Mouse (Mus musculus): Measurements from ENCODE around the gene Tm4sf20. TPM values are rescaled to one million over a fixed set of nuclear protein-coding genes. Genes with fewer than 3 reads are reported as not detected.
A peak's percentile ranks its signal among the peaks of the same experiment; 100 is the strongest.

Tm4sf20 gene
- polyA plus RNA-seq (2015; fragmentation: Nextera tagmentation; extraction: Ambion mirVana), result not detected in 2 replicates

DNA sequence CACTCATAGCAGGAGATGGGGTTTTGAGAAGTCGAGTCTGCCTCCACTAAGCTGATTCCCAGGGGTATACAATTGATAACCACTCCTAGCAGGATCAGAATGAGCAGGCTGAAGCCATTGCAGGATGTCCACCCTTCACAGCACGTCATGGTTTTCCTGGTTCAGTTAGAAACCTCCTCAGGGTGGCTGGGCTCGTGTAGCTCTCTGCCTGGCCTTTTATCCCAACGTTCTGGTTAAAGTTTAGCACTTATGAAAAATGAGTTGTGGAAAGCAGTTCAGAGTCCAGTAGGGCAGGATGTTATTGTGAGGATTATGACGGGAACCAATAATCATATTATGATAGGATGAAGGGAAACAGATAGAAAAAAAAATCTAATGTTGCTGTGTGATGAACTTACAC, at the start of gene Tm4sf20:
TSS of gene Tm4sf20 (minus strand) at position 193 of the 400 bp plus-strand sequence.
- no peak for ATAC-seq (ENCODE audit: extremely low read depth, insufficient number of reproducible peaks, low FRiP score, low TSS enrichment)
- Histone ChIP-seq H3K9ac (no peak within 1 kb of the TSS), H3K4me1 (peaks cover 14% of the 10 kb centered on the region), H3K27ac (replicated peaks) (no peak within 1 kb of the TSS), H3K36me3 (no peaks in the 10 kb centered on the region), H3K9me3 (no peaks in the 10 kb centered on the region), H3K27me3 (replicated peaks) (no peaks in the 10 kb centered on the region), H3K4me2 (no peak within 1 kb of the TSS), H3K4me3 (no peak within 1 kb of the TSS)
- WGBS, result 60% methylated on average over 5 of the region's 5 CpGs

DNA sequence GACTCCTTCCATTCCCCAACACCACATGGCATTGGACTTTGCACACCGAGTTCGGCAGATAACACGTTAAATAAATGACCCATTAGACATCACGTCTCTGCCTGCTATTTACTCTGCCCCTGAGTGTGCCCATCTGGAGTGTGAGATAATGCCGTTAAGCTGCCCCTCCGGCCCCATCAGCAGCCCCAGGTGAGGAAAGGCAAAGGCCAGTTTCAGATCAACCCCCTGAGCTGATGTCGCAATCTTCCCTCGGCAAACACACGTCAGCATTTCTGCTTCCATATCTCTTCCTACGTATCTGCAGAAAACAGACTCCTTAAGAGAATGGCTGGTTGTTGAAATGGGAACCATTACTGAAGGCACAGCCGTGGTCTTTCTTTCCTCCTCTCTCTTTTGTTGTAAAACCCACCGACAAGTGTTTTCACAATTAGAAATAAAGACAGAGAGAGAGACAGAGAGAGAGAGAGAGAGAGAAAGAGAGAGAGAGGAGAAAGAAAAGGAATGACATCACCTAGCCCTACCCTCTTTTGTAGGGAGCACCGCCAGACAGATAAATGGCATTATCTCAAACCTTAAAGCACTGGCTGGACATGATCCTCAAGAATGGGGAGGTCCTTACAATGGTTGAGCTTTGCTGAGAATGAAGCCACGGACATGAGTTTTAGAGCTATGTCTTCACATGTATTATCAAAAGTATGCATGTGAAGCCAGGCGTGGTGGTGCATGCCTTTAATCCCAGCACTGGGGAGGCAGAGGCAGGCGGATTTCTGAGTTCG, 47.9 kb upstream of the Tm4sf20 start:
- no peaks in the 10 kb centered on the region for H3K9me3 ChIP-seq
- no peaks in the 10 kb centered on the region for H3K36me3 ChIP-seq
- peak; percentile 67 for ATAC-seq (ENCODE audit: extremely low read depth, insufficient number of reproducible peaks, low FRiP score, low TSS enrichment)
- 23% methylated on average over 17 of the region's 17 CpGs for WGBS
- peak overlapping the region; percentile 61 for H3K4me2 ChIP-seq
- H3K4me3 ChIP-seq, result peak overlapping the region; percentile 15
- peaks cover 32% of the 10 kb centered on the region for H3K4me1 ChIP-seq
- H3K27me3 ChIP-seq (replicated peaks), result no peaks in the 10 kb centered on the region
- H3K27ac ChIP-seq (replicated peaks), result peak overlapping the region; percentile 66
- peak overlapping the region; percentile 34 for H3K9ac ChIP-seq

DNA sequence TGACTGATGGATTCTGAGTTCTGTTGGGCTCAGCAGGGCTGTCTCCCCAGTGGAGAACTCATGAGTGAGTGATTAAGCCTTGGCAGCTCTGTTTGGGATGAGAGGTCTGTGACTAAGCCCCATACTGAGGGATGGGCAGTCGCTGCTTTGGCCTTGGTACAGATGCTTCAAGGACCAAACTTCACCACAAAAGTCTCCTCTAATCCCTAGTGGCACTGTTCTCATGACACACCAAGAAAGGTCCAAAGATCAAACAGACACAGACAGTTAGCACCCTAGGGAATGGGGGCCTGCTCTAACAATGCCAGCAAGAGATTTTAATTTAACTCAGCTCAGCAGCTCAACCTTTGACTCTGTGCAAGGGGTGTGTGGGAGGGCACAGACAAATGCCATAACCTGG, 43.5 kb upstream of the Tm4sf20 start:
- Histone ChIP-seq H3K27ac (replicated peaks) (no peak overlapping the region), H3K4me3 (no peak overlapping the region), H3K9me3 (no peaks in the 10 kb centered on the region), H3K4me2 (no peak overlapping the region), H3K4me1 (peaks cover 18% of the 10 kb centered on the region), H3K27me3 (replicated peaks) (no peaks in the 10 kb centered on the region), H3K36me3 (no peaks in the 10 kb centered on the region), H3K9ac (no peak overlapping the region)
- WGBS, result 58% methylated on average over 1 of the region's 1 CpGs
- ATAC-seq (ENCODE audit: extremely low read depth, insufficient number of reproducible peaks, low FRiP score, low TSS enrichment), result no peak

DNA sequence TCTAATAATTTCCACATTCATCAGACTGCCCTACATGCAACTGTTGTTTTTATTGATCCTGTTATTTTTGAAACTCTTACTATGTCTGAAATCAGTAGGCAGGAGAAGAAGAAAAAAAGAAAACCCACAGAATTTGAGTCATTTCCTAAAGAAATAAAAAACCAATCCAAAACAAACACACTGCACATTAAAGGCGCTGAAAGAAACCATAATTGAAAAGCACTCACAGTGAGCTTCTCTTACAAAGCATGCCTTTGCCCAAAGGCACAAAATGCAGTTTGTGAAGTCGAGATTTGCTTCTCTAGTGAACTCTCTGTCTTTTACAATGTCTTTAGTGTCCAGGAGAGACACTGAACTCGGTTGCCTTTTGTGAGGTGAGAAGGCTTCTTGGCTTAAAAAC, 40.3 kb upstream of the Tm4sf20 start:
- peak overlapping the region; percentile 70 for H3K27ac ChIP-seq (replicated peaks)
- H3K9ac ChIP-seq, result no peak overlapping the region
- H3K27me3 ChIP-seq (replicated peaks), result no peaks in the 10 kb centered on the region
- WGBS, result 46% methylated on average over 3 of the region's 3 CpGs
- no peak overlapping the region for H3K4me3 ChIP-seq
- H3K9me3 ChIP-seq, result peaks cover under 1% of the 10 kb centered on the region; the same call in 1 of the 2 replicates
- peaks cover 17% of the 10 kb centered on the region for H3K4me1 ChIP-seq
- no peak overlapping the region for H3K4me2 ChIP-seq
- no peak for ATAC-seq (ENCODE audit: extremely low read depth, insufficient number of reproducible peaks, low FRiP score, low TSS enrichment)
- no peaks in the 10 kb centered on the region for H3K36me3 ChIP-seq

DNA sequence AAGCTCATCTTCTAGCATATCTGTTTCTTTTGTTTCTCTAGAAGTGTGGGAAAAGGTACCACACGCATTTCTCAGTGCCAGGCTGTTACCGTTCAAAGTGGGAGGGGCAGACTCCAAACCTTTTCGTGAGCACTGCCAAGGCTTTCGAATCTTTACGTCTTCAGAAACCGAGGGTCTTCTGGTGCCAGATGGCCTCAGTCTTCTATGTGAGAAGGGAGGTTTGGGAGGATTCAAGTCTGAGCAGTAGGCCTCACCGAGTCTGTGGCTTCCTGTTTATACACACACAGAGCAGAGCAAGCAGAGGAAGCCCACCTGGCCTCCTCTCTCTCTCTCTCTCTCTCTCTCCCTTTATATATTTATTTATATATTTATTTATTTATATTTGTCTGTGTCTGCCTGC, 38.9 kb upstream of the Tm4sf20 start:
- no peak overlapping the region for H3K4me3 ChIP-seq
- H3K36me3 ChIP-seq, result no peaks in the 10 kb centered on the region
- H3K27ac ChIP-seq (replicated peaks), result no peak overlapping the region
- no peak overlapping the region for H3K9ac ChIP-seq
- 74% methylated on average over 7 of the region's 7 CpGs for WGBS
- no peak overlapping the region for H3K4me2 ChIP-seq
- H3K9me3 ChIP-seq, result peaks cover 2% of the 10 kb centered on the region; the same call in 1 of the 2 replicates
- no peaks in the 10 kb centered on the region for H3K27me3 ChIP-seq (replicated peaks)
- H3K4me1 ChIP-seq, result peaks cover 17% of the 10 kb centered on the region
- ATAC-seq (ENCODE audit: extremely low read depth, insufficient number of reproducible peaks, low FRiP score, low TSS enrichment), result no peak

DNA sequence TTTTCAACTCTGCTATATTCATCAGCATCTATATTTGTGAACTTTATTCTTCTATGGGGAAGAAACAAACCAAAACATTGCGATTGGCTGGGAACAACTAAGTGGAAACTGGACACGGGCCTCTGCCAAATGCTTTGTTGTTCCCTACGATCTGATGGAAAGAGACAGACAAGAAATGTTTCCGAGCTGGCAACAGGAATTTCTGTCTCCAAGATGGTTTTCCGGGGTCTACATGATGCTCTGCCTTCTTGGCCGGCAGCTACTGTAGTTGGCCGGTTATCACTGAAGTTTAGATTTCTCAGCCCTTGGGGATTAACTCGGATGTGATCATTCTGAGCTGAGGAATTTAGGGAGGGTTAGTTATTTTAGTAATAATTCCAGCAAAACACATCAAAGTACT, 38.1 kb upstream of the Tm4sf20 start:
- peaks cover 2% of the 10 kb centered on the region; the same call in 1 of the 2 replicates for H3K9me3 ChIP-seq
- ATAC-seq (ENCODE audit: extremely low read depth, insufficient number of reproducible peaks, low FRiP score, low TSS enrichment), result no peak
- no peaks in the 10 kb centered on the region for H3K36me3 ChIP-seq
- no peak overlapping the region for H3K27ac ChIP-seq (replicated peaks)
- no peak overlapping the region for H3K4me2 ChIP-seq
- H3K4me1 ChIP-seq, result peaks cover 22% of the 10 kb centered on the region
- H3K9ac ChIP-seq, result no peak overlapping the region
- H3K4me3 ChIP-seq, result no peak overlapping the region
- H3K27me3 ChIP-seq (replicated peaks), result no peaks in the 10 kb centered on the region
- WGBS, result 58% methylated on average over 8 of the region's 8 CpGs

DNA sequence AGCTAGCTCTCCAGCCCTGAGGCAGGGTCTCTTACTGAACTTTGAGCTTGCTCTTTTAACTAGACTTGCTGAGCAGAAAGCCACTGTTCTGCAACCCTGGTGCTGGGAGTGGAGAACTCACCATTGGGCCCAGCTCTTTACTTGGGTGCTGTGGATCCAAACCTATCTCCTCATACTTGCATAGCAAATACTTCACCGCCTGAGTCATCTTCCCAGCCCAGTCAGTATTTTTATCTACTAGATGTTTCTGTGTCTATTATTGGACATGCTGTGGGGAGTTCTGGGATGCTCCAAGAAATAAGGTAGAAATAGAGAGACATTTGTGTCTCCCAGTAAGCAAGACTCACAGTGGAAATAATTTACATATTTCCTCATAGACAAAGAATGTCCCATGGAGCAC, 35.8 kb upstream of the Tm4sf20 start:
- Histone ChIP-seq H3K4me2 (no peak overlapping the region), H3K4me1 (peaks cover 23% of the 10 kb centered on the region), H3K36me3 (no peaks in the 10 kb centered on the region), H3K27ac (replicated peaks) (no peak overlapping the region), H3K4me3 (no peak overlapping the region), H3K9ac (no peak overlapping the region), H3K27me3 (replicated peaks) (no peaks in the 10 kb centered on the region), H3K9me3 (peaks cover 2% of the 10 kb centered on the region; the same call in 1 of the 2 replicates)
- WGBS, result 71% methylated on average over 1 of the region's 1 CpGs
- no peak for ATAC-seq (ENCODE audit: extremely low read depth, insufficient number of reproducible peaks, low FRiP score, low TSS enrichment)

DNA sequence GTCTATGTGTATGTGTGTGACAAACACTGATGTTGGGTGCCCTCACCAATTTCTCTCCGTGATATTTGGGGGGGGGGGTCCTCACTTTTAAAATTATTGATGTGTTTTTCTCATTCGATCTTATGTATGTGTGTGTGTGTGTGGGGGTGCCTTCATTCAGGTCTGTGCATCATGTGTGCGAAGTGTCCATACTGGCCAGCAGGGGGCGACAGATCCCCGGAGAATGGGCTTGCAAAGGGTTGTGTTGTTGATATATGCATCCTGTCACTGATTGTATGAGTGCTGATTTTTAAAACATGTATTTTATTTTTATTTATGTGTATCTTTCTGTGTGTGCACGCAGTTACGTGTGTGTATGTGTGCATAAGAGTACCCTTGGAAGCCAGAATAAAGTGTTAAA, 35.3 kb upstream of the Tm4sf20 start:
- H3K9ac ChIP-seq, result no peak overlapping the region
- H3K9me3 ChIP-seq, result peaks cover 2% of the 10 kb centered on the region; the same call in 1 of the 2 replicates
- H3K4me3 ChIP-seq, result no peak overlapping the region
- WGBS, result 67% methylated on average over 7 of the region's 7 CpGs
- H3K27ac ChIP-seq (replicated peaks), result no peak overlapping the region
- H3K4me1 ChIP-seq, result peaks cover 19% of the 10 kb centered on the region
- H3K4me2 ChIP-seq, result no peak overlapping the region
- H3K27me3 ChIP-seq (replicated peaks), result no peaks in the 10 kb centered on the region
- H3K36me3 ChIP-seq, result no peaks in the 10 kb centered on the region
- no peak for ATAC-seq (ENCODE audit: extremely low read depth, insufficient number of reproducible peaks, low FRiP score, low TSS enrichment)

DNA sequence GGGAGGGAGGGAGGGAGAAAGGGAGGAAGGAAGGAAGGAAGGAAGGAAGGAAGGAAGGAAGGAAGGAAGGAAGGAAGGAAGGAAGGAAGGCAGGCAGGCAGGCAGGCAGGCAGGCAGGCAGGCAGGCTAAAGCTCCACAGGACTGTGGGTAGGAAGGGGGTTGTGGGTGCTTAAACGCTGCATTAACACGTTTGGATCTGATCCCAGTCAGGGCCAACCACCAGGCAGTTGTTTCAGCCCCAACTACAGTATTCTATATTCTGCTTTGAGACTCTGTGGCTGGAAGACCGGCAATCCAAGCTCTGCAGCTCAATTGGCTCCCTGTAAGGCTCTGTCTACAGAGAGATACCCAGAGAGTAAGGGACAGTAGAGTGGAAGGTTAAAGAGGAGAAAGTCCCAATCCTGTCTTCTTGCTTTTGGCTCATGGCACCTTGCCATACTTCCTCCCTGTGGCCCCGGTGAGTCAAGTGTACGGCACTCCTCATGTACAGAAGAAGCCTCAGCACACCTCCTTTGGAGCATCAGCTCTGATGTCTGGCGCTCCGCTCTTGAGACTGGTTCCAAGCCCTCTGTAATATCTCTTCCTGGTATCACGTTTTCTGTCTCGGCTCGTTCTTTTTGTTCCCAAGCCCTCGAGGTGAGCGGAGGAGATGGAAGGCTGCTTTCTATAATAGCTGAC, 33.0 kb upstream of the Tm4sf20 start:
- 66% methylated on average over 12 of the region's 12 CpGs for WGBS
- no peaks in the 10 kb centered on the region for H3K36me3 ChIP-seq
- no peak for ATAC-seq (ENCODE audit: extremely low read depth, insufficient number of reproducible peaks, low FRiP score, low TSS enrichment)
- no peak overlapping the region for H3K9ac ChIP-seq
- peaks cover 2% of the 10 kb centered on the region; the same call in 1 of the 2 replicates for H3K9me3 ChIP-seq
- H3K4me2 ChIP-seq, result no peak overlapping the region
- no peak overlapping the region for H3K27ac ChIP-seq (replicated peaks)
- no peak overlapping the region for H3K4me3 ChIP-seq
- no peaks in the 10 kb centered on the region for H3K27me3 ChIP-seq (replicated peaks)
- H3K4me1 ChIP-seq, result peaks cover 21% of the 10 kb centered on the region

DNA sequence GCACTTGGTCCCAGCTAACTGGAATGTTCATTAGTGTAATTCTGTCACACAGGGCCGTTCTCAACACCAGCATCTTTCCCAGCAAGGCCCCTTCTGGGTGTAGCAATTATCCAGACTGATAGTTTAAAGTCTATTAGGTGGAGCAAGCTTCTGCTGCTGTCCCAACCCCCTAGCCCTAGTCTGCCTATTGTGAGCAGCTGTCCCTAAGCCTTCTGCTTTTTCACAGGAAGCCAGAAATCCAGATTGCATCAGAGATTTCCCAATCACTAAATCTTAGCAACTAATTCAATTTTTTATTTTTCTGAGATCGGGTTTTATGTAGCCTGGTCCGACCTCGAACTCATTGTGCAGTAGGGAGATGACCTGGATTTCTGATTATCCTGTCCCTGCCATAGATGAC, 30.7 kb upstream of the Tm4sf20 start:
- Histone ChIP-seq H3K4me1 (peaks cover 21% of the 10 kb centered on the region), H3K4me3 (no peak overlapping the region), H3K9ac (no peak overlapping the region), H3K9me3 (peaks cover 2% of the 10 kb centered on the region; the same call in 1 of the 2 replicates), H3K4me2 (no peak overlapping the region), H3K27me3 (replicated peaks) (no peaks in the 10 kb centered on the region), H3K36me3 (no peaks in the 10 kb centered on the region), H3K27ac (replicated peaks) (no peak overlapping the region)
- ATAC-seq (ENCODE audit: extremely low read depth, insufficient number of reproducible peaks, low FRiP score, low TSS enrichment), result no peak
- 80% methylated on average over 4 of the region's 4 CpGs for WGBS

DNA sequence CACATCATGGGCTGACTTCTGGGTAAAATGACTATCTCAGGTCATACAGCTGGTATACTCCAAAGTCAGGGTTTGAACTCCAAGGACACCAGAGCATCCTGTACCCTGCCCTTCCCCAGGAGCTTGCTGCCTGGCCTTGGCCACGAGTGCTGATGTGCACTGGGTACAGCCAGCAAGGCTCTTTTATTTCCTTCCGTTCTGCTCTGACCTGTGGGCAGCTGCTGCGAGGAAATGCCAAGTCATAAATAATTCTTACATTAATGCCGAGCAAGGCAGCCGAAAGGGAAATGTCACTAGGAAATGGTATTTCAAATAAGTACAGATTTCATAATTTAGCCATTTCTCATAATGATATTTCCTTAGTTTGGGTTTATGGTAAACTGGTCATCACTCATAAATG, 30.0 kb upstream of the Tm4sf20 start:
- Histone ChIP-seq H3K9me3 (no peaks in the 10 kb centered on the region), H3K4me3 (no peak overlapping the region), H3K27me3 (replicated peaks) (no peaks in the 10 kb centered on the region), H3K4me1 (peaks cover 21% of the 10 kb centered on the region), H3K9ac (no peak overlapping the region), H3K36me3 (no peaks in the 10 kb centered on the region), H3K27ac (replicated peaks) (no peak overlapping the region), H3K4me2 (no peak overlapping the region)
- WGBS, result 69% methylated on average over 5 of the region's 5 CpGs
- ATAC-seq (ENCODE audit: extremely low read depth, insufficient number of reproducible peaks, low FRiP score, low TSS enrichment), result no peak

Data from heart, embryonic 13.5 days (tissue).